Mouse (Mus musculus): ENCODE data around the gene Adgrg3. TPM values are rescaled to one million over a fixed set of nuclear protein-coding genes. Genes with fewer than 3 reads are reported as not detected.

Adgrg3 gene
- polyA plus RNA-seq, 1 experiment, result not detected

DNA sequence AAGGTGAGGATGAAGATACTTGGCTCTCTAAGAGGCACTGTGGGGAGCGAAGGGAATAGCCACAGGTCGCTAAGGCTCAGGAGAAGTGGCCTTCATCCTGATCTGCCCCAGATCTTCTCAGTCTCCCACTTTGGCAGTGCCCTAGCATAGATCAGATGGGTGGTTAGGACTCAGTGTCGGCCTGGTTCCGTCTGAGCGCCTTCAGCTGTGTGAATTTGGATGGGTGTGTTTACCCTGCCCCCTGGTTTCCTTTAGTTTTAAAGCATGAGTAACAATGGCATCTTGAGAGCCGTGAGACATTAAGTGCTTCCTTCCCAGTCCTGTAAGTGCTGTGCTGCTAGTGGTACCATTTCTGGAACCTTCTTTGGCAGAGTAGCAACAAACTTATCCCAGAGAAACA lies 28.9 kb upstream of the Adgrg3 start:
- H3K4me1 ChIP-seq (ENCODE audit: control insufficient read depth, insufficient read depth, insufficient read length, low read length), result peaks cover 53% of the 10 kb centered on the region
- peak overlapping the region; percentile 26; the same call in 1 of the 2 replicates for H3K4me3 ChIP-seq (ENCODE audit: insufficient read depth, low read depth, low read length)
- peak overlapping the region; percentile 96 for H3K27ac ChIP-seq (replicated peaks; ENCODE audit: low read depth, low read length)

DNA sequence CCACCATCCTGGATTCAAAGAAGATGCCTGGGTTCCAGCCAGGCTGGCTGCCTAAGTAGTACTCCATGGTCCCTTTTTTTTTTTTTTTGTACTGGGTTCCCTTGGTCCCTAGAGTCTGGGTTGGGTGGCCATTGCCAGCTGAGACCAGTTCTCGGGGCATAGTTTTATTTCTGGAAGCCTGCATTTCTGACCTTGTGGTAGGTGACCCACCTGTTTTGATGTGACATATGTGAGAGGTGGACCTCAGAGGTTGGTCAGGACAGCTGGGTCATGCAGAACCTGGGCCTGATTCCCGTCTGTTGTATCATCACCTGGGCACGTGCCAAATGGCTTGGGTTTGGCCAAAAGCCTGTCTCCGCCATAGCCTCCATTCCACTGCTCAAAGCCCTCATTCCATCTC lies 27.8 kb upstream of the Adgrg3 start:
- Histone ChIP-seq H3K27ac (replicated peaks; ENCODE audit: low read depth, low read length) (peak overlapping the region; percentile 96), H3K4me1 (ENCODE audit: control insufficient read depth, insufficient read depth, insufficient read length, low read length) (peaks cover 54% of the 10 kb centered on the region), H3K4me3 (ENCODE audit: insufficient read depth, low read depth, low read length) (no peak overlapping the region)

DNA sequence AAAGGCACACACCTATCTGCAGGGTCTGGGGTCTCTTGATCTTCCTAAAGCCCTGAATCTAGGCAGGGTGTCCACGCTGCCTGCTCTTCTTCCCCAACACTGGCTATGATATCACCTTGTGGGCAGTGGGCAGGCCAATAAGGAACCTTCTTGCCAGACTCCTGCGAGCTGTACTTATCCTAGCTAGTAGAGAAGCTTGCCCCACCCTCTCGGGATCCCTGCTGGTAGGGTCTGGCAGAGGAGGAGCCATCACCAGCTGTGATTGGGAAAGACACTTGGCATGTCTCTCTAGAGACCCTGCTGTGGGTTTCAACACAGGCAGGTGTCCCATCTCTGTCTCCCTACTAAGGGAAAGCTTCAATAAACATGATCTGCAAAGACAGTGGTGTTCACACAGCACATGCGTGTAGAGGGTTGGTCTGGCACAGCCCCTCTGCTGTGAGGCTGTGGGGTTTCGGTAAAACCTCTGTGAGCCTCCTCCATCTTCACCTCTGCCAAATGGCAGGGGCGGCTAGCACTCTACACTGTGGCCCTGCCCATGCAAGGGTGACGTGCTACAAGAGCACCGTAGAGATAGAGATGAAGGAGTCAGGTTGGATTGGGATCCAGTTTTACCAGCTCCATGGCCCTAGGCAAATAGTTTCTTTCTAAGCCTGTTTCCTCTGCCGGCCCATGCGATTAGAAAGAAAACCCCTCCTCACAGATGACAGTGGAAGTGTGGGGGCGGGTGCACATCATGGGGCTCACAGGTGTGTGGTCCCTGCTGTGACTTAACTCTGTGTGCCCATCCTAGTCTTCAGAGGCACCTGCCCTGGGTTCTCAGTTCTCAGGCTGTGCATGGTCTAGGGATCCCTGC lies 26.7 kb upstream of the Adgrg3 start:
- H3K4me1 ChIP-seq (ENCODE audit: control insufficient read depth, insufficient read depth, insufficient read length, low read length), result peaks cover 59% of the 10 kb centered on the region
- peak overlapping the region; percentile 96 for H3K27ac ChIP-seq (replicated peaks; ENCODE audit: low read depth, low read length)
- no peak overlapping the region for H3K4me3 ChIP-seq (ENCODE audit: insufficient read depth, low read depth, low read length)

DNA sequence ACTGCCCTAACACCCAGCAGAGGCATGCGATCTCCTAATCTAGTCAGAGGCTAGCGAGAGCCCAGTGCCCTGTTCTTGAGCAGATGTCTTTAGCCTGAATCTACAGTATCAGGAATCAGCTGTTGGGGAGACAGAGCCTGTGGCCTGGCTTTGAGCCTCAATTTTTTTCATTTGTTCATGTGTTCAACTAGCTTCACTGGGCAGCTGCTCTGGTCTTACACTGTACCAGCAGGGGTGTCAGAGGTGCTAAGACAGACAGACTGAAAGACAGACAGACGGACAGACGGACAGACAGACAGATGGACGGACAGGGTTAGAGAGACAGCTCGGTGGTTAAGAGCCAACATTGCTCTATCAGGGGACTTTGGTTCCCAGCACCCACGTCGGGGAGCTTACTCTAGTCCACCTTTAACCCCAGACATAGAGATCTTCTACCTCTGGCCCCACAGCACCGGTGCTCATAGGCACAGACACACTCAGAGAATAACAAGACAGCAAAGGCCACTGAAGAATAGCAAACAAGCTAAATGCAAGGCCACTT lies 26.0 kb upstream of the Adgrg3 start:
- H3K4me1 ChIP-seq (ENCODE audit: control insufficient read depth, insufficient read depth, insufficient read length, low read length), result peaks cover 66% of the 10 kb centered on the region
- H3K4me3 ChIP-seq (ENCODE audit: insufficient read depth, low read depth, low read length), result no peak overlapping the region
- peak overlapping the region; percentile 96 for H3K27ac ChIP-seq (replicated peaks; ENCODE audit: low read depth, low read length)

DNA sequence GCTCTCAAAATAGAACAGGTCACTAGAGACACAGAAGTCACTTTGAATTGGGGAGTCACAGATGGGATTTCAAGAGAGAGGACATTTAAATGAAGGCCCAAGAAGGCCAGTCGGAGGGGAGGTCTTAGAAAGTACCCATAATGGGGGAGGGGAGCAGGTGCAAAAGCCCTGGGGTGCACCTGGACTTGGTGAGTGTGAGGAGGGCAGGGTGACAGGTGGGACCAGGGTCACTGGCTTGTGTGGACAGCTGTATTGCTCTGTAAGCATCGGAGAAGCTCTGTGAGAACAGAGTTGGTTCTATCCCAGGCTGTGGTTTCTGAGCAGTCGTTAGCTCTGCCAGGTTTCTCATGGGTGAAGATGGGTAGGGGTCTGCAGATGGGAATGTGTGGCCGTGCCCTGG lies 25.5 kb upstream of the Adgrg3 start:
- Histone ChIP-seq H3K4me3 (ENCODE audit: insufficient read depth, low read depth, low read length) (peak overlapping the region; percentile 6; the same call in 1 of the 2 replicates), H3K4me1 (ENCODE audit: control insufficient read depth, insufficient read depth, insufficient read length, low read length) (peaks cover 69% of the 10 kb centered on the region), H3K27ac (replicated peaks; ENCODE audit: low read depth, low read length) (peak overlapping the region; percentile 96)

DNA sequence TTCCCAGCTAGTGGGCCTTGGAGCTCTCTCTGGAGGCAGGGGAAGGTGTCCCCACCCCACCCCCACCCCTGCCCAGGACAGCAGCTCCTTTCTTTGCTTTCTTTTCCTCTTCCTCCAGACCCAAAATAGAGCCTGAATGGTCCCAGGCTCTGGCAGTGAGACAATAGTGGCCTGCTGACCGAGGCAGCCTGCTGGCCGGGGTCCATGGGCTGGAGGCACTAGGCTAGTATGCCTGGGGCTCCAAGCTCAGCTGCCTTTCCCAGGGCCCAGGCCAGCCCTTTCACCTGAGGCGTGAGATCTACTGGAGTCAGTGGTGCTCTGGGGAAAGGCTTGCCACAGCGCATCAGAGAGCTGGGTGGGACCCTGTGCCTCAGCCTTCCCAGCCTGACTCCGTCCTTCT lies 25.0 kb upstream of the Adgrg3 start:
- Histone ChIP-seq H3K4me1 (ENCODE audit: control insufficient read depth, insufficient read depth, insufficient read length, low read length) (peaks cover 70% of the 10 kb centered on the region), H3K4me3 (ENCODE audit: insufficient read depth, low read depth, low read length) (peak overlapping the region; percentile 56), H3K27ac (replicated peaks; ENCODE audit: low read depth, low read length) (peak overlapping the region; percentile 100)

DNA sequence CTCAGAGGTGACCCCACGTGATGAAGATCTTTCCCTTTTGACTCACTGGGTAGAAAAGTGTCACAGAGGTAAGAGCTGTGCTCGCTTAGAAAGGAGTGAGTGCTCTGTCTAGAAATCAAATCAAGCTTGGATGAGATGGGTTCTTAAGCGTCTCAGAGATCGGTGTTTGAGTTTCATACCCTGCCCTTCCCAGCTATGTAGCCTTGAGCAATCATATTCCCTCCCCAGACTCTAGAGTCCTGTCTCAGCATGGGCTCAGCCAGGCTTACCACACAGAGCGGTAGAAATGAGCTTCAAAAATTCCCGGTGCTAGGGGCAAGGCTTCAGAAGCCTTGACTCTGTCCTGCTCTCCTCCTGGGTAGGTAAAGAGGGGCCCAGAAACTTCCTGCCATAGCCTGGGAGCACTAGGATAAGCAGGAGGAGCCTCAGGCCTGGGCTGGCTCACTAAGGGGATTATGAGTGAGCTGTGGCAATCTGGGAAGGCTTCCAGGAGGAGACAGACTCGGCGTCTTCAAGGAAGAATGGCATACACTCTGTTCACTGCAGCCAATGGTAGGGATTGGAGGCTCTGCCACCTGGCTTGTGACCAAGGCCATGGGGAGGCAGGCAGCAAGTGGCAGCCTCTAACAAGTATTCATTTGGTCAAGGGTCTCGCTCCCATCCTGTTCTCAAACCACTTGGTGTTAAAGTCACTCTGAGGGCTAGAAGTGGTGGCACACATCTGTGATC lies 24.3 kb upstream of the Adgrg3 start:
- Histone ChIP-seq H3K4me3 (ENCODE audit: insufficient read depth, low read depth, low read length) (peak overlapping the region; percentile 56), H3K4me1 (ENCODE audit: control insufficient read depth, insufficient read depth, insufficient read length, low read length) (peaks cover 74% of the 10 kb centered on the region), H3K27ac (replicated peaks; ENCODE audit: low read depth, low read length) (peak overlapping the region; percentile 100)

DNA sequence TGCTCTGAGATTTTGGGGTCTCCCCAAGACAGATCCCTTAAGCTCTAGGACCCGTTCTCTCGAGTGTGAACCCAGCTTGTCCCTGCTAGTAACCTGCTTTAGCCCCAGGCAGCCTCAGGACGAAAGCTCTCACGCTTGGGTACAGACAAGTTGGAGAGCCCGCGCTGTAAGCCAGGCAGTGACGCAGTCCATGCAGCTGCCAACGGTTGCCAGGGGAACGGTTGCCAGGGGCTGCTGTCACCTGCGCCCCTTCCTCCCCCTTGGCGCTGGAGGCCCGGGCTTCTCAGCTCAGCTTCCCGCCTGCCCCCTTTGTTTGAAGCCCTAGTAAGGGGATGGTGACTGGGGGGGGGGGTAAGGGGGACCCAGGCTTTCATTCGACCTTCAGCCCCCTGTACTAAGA lies 23.5 kb upstream of the Adgrg3 start:
- peak overlapping the region; percentile 100 for H3K27ac ChIP-seq (replicated peaks; ENCODE audit: low read depth, low read length)
- H3K4me1 ChIP-seq (ENCODE audit: control insufficient read depth, insufficient read depth, insufficient read length, low read length), result peaks cover 73% of the 10 kb centered on the region
- peak overlapping the region; percentile 56 for H3K4me3 ChIP-seq (ENCODE audit: insufficient read depth, low read depth, low read length)

DNA sequence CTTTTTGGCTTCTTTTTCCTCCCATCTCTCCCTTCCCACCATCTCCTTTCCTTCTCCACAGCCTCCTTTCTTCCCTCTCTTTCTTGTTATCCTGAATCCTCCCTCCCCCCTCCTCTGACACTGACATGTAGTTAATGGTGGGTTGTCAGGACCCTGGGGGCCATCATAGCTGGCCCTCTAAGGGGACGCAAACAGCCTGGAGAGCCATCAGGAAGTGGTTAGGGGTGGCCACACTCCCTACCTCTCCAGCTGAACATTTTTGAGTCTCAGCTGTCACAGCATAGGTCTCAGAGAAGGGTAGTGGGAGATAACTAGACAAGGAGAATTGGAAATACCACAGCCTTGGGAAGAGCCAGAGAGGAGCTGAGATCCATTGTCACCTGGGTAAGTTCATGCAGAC lies 23.0 kb upstream of the Adgrg3 start:
- H3K4me1 ChIP-seq (ENCODE audit: control insufficient read depth, insufficient read depth, insufficient read length, low read length), result peaks cover 69% of the 10 kb centered on the region
- H3K27ac ChIP-seq (replicated peaks; ENCODE audit: low read depth, low read length), result peak overlapping the region; percentile 100

DNA sequence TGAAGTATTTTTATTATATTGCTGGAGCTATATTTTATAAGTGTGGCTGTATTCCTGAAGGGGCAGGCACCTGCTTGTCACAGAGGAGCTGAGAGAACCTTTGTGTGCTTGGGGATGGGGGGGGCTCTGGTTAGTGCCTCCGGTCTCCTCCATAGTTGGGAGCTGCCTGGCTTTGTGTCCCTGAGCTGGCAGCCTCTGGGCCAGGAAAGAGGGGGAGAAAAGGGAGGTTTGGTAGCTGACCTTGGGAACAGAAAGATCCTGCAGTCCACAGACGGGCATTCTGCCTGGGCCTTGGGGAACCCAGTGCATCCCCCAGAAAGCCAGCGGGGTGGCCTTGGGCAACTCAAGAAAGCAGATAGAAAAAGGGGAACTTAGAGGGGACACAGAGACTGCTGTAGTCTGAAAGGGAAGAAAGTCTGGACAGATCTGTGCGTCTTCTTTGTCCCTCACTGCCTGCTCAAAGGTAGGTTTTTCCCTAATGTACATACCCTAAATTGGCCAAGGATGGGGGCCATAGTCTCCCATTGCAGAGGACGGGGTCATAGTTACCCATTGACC lies 22.1 kb upstream of the Adgrg3 start:
- Histone ChIP-seq H3K27ac (replicated peaks; ENCODE audit: low read depth, low read length) (peak overlapping the region; percentile 100), H3K4me1 (ENCODE audit: control insufficient read depth, insufficient read depth, insufficient read length, low read length) (peaks cover 60% of the 10 kb centered on the region), H3K4me3 (ENCODE audit: insufficient read depth, low read depth, low read length) (0 out of 2 replicates have a peak overlapping the region, but pooled peaks have one; percentile 8)

More for the DNA sequence above, 23.0 kb upstream of the Adgrg3 start:
- H3K4me3 ChIP-seq (ENCODE audit: insufficient read depth, low read depth, low read length), result peak overlapping the region; percentile 16; the same call in 1 of the 2 replicates

DNA sequence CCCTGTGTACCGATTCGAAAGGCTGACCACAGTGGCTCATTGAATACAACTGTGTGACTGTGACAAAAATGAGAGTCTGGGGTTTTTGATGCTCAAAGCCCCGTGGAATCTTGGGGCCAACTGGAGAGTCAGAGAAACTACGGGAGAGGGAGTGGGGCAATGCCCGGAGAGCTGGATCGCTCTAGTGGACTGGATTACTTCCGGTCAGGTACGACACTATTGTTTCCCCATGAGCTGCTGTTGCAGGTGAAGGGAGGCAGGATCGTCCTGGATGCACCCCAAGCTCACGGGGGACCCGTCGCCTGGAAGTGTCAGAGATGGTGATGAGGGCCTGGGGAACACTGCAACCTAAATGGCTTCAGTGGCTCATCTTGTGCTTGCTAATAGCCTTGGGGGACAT lies 21.5 kb upstream of the Adgrg3 start:
- H3K4me1 ChIP-seq (ENCODE audit: control insufficient read depth, insufficient read depth, insufficient read length, low read length), result peaks cover 57% of the 10 kb centered on the region
- peak overlapping the region; percentile 100 for H3K27ac ChIP-seq (replicated peaks; ENCODE audit: low read depth, low read length)
- 0 out of 2 replicates have a peak overlapping the region, but pooled peaks have one; percentile 8 for H3K4me3 ChIP-seq (ENCODE audit: insufficient read depth, low read depth, low read length)

DNA sequence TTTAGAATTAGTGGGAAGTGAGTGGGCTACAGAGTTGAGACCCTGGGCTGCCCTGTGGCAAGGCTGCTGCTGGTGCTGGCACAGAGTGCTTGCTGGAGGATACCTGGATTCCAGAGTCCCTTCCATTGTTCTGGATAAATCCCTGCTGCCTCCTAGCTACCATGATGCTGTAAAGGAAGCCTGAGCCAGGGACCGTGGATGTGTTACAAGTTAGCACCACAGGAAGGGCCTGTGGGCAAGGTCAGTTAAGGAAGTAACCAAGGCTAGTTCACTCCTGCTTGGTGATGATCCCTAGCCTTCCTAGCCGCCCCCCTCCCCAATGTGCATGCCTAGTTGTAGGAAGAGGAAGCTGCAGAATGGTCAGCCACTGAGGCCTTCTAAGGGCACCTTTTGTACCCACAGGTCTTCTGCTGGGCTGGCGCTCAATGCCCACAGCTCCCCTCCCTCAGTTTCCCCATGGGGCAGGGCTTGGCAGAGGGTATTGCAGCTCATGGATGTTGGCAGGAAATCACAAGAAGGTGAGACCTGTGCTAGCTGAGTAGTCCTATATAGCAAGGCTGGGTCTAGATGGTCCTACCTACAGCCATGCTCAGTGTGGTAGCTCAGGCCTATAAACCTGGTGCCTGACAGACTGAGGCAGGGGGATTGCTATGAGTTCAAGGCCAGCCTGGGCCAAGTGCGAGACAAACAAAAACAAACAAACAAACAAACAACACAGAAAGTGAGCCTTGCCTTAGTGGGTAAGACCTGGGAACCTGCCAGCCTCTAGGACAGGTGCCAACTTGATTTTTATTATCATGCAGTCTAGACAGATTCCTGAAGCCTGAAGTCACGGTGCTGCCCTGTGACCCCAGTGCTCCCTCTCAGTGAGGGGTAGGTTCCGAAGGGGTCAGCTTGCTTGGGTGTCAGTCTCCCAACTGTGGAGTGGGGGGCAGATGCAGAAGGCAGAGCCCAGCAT lies 20.3 kb upstream of the Adgrg3 start:
- Histone ChIP-seq H3K27ac (replicated peaks; ENCODE audit: low read depth, low read length) (peak overlapping the region; percentile 100), H3K4me3 (ENCODE audit: insufficient read depth, low read depth, low read length) (peak overlapping the region; percentile 13; the same call in 1 of the 2 replicates), H3K4me1 (ENCODE audit: control insufficient read depth, insufficient read depth, insufficient read length, low read length) (peaks cover 48% of the 10 kb centered on the region)

DNA sequence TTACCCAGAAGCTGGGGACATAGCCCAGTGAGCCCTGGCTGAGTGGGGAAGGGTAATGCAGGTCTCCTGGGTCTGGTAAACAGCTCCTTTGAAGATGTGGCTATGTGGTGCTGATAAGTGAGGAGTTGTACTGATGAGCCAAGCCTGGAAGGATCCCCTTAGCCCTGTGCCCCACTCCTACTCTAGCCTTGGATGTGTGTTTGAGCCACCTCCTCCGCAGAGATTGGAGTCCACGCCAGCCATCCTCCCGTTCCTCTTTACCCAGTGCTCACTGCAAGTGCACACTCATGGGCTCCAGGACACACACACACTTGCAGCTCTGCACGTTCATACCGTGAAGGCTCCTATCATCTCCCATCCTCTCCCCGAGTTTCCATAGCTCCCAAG lies 19.6 kb upstream of the Adgrg3 start:
- Histone ChIP-seq H3K4me3 (ENCODE audit: insufficient read depth, low read depth, low read length) (peak overlapping the region; percentile 22), H3K27ac (replicated peaks; ENCODE audit: low read depth, low read length) (peak overlapping the region; percentile 100), H3K4me1 (ENCODE audit: control insufficient read depth, insufficient read depth, insufficient read length, low read length) (peaks cover 44% of the 10 kb centered on the region)

DNA sequence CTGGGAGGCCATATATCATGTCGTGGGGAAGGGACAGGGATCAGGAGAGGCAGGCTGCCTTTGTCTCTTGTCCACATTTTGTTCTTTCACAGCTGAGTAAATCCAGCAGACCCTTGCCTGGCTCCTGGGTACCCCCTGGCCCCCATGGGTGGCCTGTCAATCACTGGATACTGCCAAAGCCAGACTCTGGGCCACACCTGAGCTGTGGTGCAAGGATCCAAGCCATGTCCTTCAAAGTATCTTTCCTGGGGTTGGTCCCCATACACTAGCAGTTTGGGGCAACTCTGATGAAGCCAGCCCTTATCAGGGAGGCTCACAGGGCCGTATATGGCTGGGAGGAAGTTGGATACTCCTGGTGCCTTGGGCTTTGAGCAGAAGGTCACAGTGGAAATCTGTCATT lies 19.1 kb upstream of the Adgrg3 start:
- peak overlapping the region; percentile 22 for H3K4me3 ChIP-seq (ENCODE audit: insufficient read depth, low read depth, low read length)
- peaks cover 39% of the 10 kb centered on the region for H3K4me1 ChIP-seq (ENCODE audit: control insufficient read depth, insufficient read depth, insufficient read length, low read length)
- H3K27ac ChIP-seq (replicated peaks; ENCODE audit: low read depth, low read length), result peak overlapping the region; percentile 100
